Mouse (Mus musculus): ENCODE data around the gene Slc2a8.

DNA sequence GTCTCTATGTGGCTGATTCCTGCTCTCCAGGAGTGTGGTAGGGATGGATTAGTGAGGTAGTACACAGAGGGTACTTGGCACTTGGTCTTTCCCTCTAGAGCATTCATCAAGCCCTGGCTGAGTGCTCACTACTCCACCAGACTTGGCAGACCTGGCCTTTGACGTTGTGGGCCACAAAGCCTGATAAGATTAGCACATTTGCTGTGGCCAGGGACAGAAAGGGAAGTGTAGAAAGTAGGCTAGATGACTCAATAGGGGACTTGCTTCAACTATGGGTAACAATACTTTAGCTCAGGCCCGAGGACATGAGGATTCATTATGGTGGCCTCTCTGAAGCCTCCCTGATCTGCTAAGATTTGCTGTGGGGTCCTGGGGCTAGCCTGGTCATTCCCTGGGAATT, 35.3 kb upstream of the Slc2a8 start:
- TF ChIP-seq POLR2A (IDR thresholded peaks at IDR 0.05; ENCODE audit: low read depth, low read length), result no peak
- no peak for TF ChIP-seq CTCF (conservative IDR thresholded peaks at IDR 0.05; ENCODE audit: insufficient read depth, insufficient read length, low read depth, low read length)

Data from kidney, adult 2 months (tissue).